Mouse (Mus musculus) midbrain, embryonic 11.5 days (tissue): Measurements from ENCODE around the gene Tbc1d5. TPM values are rescaled to one million over a fixed set of nuclear protein-coding genes. Genes with fewer than 3 reads are reported as not detected.

Experiments used
- ATAC-seq: fragments of 200-750 bp; cut with Nextera tagmentation; 2 replicates; pipeline ENCODE4 v1.8.0; 2017; ENCODE audit warnings: moderate TSS enrichment, moderate library complexity; ENCODE audit not compliant: low FRiP score
- DNase-seq: peaks from one replicate; pipeline ENCODE4 v3.0.0; 2015; ENCODE audit warnings: low spot score; ENCODE audit errors: missing footprints
- H3K27ac ChIP-seq: fragments of 300-500 bp; sonication (generic); 2 replicates; pipeline ENCODE4 v1.5.1; 2014; ENCODE audit warnings: low read depth, low read length
- H3K27me3 ChIP-seq: fragments of 300-500 bp; sonication (generic); 2 replicates; pipeline ENCODE4 v1.6.1; 2014; ENCODE audit warnings: mild to moderate bottlenecking, low read length, moderate library complexity, mixed read lengths; ENCODE audit not compliant: control insufficient read depth, insufficient read depth
- H3K36me3 ChIP-seq: fragments of 300-500 bp; sonication (generic); 2 replicates; pipeline ENCODE4 v1.6.1; 2014; ENCODE audit warnings: mild to moderate bottlenecking, low read length, moderate library complexity, mixed read lengths; ENCODE audit not compliant: control insufficient read depth, insufficient read depth
- H3K4me1 ChIP-seq: fragments of 300-500 bp; sonication (generic); 2 replicates; pipeline ENCODE4 v1.6.1; 2014; ENCODE audit warnings: low read length; ENCODE audit not compliant: control insufficient read depth, insufficient read depth
- H3K4me2 ChIP-seq: fragments of 300-500 bp; sonication (generic); 2 replicates; pipeline ENCODE4 v1.6.1; 2014; ENCODE audit warnings: mild to moderate bottlenecking, moderate library complexity
- H3K4me3 ChIP-seq: fragments of 300-500 bp; sonication (generic); 2 replicates; pipeline ENCODE4 v1.5.1; 2014; ENCODE audit warnings: low read depth, low read length
- H3K9ac ChIP-seq: fragments of 300-500 bp; sonication (generic); 2 replicates; pipeline ENCODE4 v1.6.1; 2014; ENCODE audit warnings: low read length
- H3K9me3 ChIP-seq: fragments of 300-500 bp; sonication (generic); 2 replicates; pipeline ENCODE4 v1.6.1; 2016; ENCODE audit warnings: low read length; ENCODE audit not compliant: control insufficient read depth
- WGBS: fragments of 180-500 bp; shearing (Covaris S2); extraction: QIAGEN DNeasy Blood & Tissue Kit; methylation state at CpG from one replicate; pipeline ENCODE4 v1.1.7; 2014; 5-methylcytosine and 5-hydroxymethylcytosine counted together
- polyA plus RNA-seq: library from polyadenylated mRNA; unstranded; fragments of >200 nt; fragmentation: Nextera tagmentation; extraction: Ambion mirVana; gene quantifications from 2 replicates; pipeline ENCODE4 v1.2.1, GENCODE M21; 2014

Gene Tbc1d5
- polyA plus RNA-seq, 1 experiment from 2014 or later: 9.4 TPM

- no peaks in the 10 kb centered on the region for H3K36me3 ChIP-seq
- 0 out of 2 replicates have a peak, but pooled peaks have one; percentile 11 for ATAC-seq
- H3K27me3 ChIP-seq: no peaks in the 10 kb centered on the region
- H3K9ac ChIP-seq: no peak overlapping the region
- no peak for DNase-seq
- no peak overlapping the region for H3K27ac ChIP-seq
- no peaks in the 10 kb centered on the region for H3K9me3 ChIP-seq
- no peak overlapping the region for H3K4me3 ChIP-seq
- no peak overlapping the region for H3K4me2 ChIP-seq
- no peaks in the 10 kb centered on the region for H3K4me1 ChIP-seq
These were observed 165.2 kb downstream of the Tbc1d5 start for GRCm38 (mm10) chr17:51013908-51014307.

GRCm38 (mm10) chr17:51003179-51003578, 176.0 kb downstream of the Tbc1d5 start:
- Histone ChIP-seq H3K9me3 (no peaks in the 10 kb centered on the region), H3K36me3 (no peaks in the 10 kb centered on the region), H3K27ac (no peak overlapping the region), H3K4me3 (no peak overlapping the region), H3K9ac (no peak overlapping the region), H3K4me1 (no peaks in the 10 kb centered on the region), H3K27me3 (no peaks in the 10 kb centered on the region), H3K4me2 (no peak overlapping the region)
- no peak for ATAC-seq
- DNase-seq: no peak

- 83% methylated on average over 1 of the region's 1 CpGs for WGBS
- no peaks in the 10 kb centered on the region for H3K4me1 ChIP-seq
- no peak overlapping the region for H3K27ac ChIP-seq
- H3K4me3 ChIP-seq: no peak overlapping the region
- ATAC-seq: no peak
- no peak overlapping the region for H3K4me2 ChIP-seq
- no peaks in the 10 kb centered on the region for H3K27me3 ChIP-seq
- DNase-seq: no peak
- no peaks in the 10 kb centered on the region for H3K36me3 ChIP-seq
- H3K9ac ChIP-seq: no peak overlapping the region
- no peaks in the 10 kb centered on the region for H3K9me3 ChIP-seq
These were observed 180.9 kb downstream of the Tbc1d5 start for GRCm38 (mm10) chr17:50998216-50998615.

GRCm38 (mm10) chr17:50993294-50993993, 185.7 kb downstream of the Tbc1d5 start:
- ATAC-seq (no peak), DNase-seq (no peak)
- Histone ChIP-seq H3K36me3 (no peaks in the 10 kb centered on the region), H3K9me3 (no peaks in the 10 kb centered on the region), H3K27me3 (no peaks in the 10 kb centered on the region), H3K4me3 (no peak overlapping the region), H3K9ac (no peak overlapping the region), H3K27ac (no peak overlapping the region), H3K4me1 (no peaks in the 10 kb centered on the region), H3K4me2 (no peak overlapping the region)
- WGBS: 86% methylated on average over 3 of the region's 3 CpGs

GRCm38 (mm10) chr17:50990770-50991405, 188.3 kb downstream of the Tbc1d5 start:
- WGBS: 92% methylated on average over 2 of the region's 2 CpGs

GRCm38 (mm10) chr17:50987935-50988334, 191.2 kb downstream of the Tbc1d5 start:
- H3K4me2 ChIP-seq: no peak overlapping the region
- H3K9me3 ChIP-seq: no peaks in the 10 kb centered on the region
- H3K4me1 ChIP-seq: no peaks in the 10 kb centered on the region
- no peaks in the 10 kb centered on the region for H3K27me3 ChIP-seq
- no peaks in the 10 kb centered on the region for H3K36me3 ChIP-seq
- H3K4me3 ChIP-seq: no peak overlapping the region
- H3K9ac ChIP-seq: no peak overlapping the region
- H3K27ac ChIP-seq: no peak overlapping the region
- DNase-seq (no peak), ATAC-seq (no peak)
- 77% methylated on average over 3 of the region's 3 CpGs for WGBS

More at GRCm38 (mm10) chr17:50990770-50991405, 188.3 kb downstream of the Tbc1d5 start:
- Histone ChIP-seq H3K4me2 (no peak overlapping the region), H3K27me3 (no peaks in the 10 kb centered on the region), H3K27ac (no peak overlapping the region), H3K4me1 (no peaks in the 10 kb centered on the region), H3K9me3 (no peaks in the 10 kb centered on the region), H3K9ac (no peak overlapping the region), H3K36me3 (no peaks in the 10 kb centered on the region), H3K4me3 (no peak overlapping the region)
- ATAC-seq: no peak
- no peak for DNase-seq

- DNase-seq (no peak), ATAC-seq (no peak)
- 83% methylated on average over 5 of the region's 5 CpGs for WGBS
- H3K9me3 ChIP-seq: no peaks in the 10 kb centered on the region
- H3K4me3 ChIP-seq: no peak overlapping the region
- H3K36me3 ChIP-seq: no peaks in the 10 kb centered on the region
- no peak overlapping the region for H3K27ac ChIP-seq
- H3K4me1 ChIP-seq: no peaks in the 10 kb centered on the region
- no peaks in the 10 kb centered on the region for H3K27me3 ChIP-seq
- H3K9ac ChIP-seq: no peak overlapping the region
- H3K4me2 ChIP-seq: no peak overlapping the region
These were observed 197.2 kb downstream of the Tbc1d5 start for GRCm38 (mm10) chr17:50981933-50982332.

GRCm38 (mm10) chr17:50972142-50972541, 207.0 kb downstream of the Tbc1d5 start:
- Histone ChIP-seq H3K4me3 (no peak overlapping the region), H3K4me2 (no peak overlapping the region), H3K27me3 (no peaks in the 10 kb centered on the region), H3K9ac (no peak overlapping the region), H3K9me3 (no peaks in the 10 kb centered on the region), H3K4me1 (no peaks in the 10 kb centered on the region), H3K36me3 (no peaks in the 10 kb centered on the region), H3K27ac (no peak overlapping the region)
- ATAC-seq: no peak
- WGBS: 17% methylated on average over 1 of the region's 1 CpGs
- no peak for DNase-seq

GRCm38 (mm10) chr17:50966147-50966546, 213.0 kb downstream of the Tbc1d5 start:
- H3K36me3 ChIP-seq: no peaks in the 10 kb centered on the region; the same call in 1 of the 2 replicates
- no peak overlapping the region for H3K9ac ChIP-seq
- no peak overlapping the region for H3K4me2 ChIP-seq
- no peaks in the 10 kb centered on the region for H3K27me3 ChIP-seq
- H3K4me3 ChIP-seq: no peak overlapping the region
- H3K9me3 ChIP-seq: no peaks in the 10 kb centered on the region
- ATAC-seq (no peak), DNase-seq (no peak)
- H3K4me1 ChIP-seq: no peaks in the 10 kb centered on the region
- WGBS: 90% methylated on average over 1 of the region's 1 CpGs
- no peak overlapping the region for H3K27ac ChIP-seq
